Mouse (Mus musculus) colon, adult 2 months (tissue): Measurements from ENCODE around the gene Dct. TPM values are rescaled to one million over a fixed set of nuclear protein-coding genes. Genes with fewer than 3 reads are reported as not detected.

Source experiments
- polyA plus RNA-seq: library from polyadenylated mRNA; depleted of rRNA; stranded (reverse); fragments of >200 nt; gene quantifications from 2 replicates; pipeline ENCODE4 v1.2.3, GENCODE M21; 2012; rRNA removed

Gene Dct
- polyA plus RNA-seq, result 0.31 and 0.37 TPM in 2 replicates

DNA sequence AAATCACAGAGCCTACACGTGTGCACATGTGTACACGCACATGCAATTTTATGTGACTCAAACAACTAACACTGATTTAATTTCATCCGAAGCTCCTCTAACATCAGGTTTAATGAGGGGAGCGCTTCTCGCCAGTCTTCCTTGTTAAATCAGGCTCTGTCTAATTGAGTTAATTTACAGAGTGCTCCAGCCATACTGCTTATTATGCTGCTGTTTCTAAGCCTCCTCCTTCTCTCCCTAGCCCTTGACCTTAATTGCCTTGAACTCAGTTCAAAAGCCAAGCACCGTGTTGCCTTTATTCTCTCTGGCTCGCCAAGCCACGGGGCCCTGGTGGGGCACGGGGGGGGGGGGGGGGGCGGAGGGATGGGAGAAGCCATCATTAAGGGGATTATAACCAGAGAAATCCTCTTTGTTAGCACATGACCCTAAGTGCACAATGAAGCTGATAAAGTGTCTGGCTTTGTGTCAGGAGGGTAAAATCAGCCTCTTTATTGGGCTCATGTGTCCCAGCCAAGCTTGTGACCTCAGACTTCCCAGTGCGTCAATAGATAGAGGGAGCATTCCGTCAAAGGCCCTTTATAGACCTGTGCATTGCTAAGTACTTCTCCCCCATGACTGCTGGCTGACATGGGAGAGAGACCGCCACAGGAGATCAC, at the start of gene Dct:
Gene Dct (minus strand): TSS at position 270 of the 656 bp plus-strand sequence.

Other genes starting within 250 kb of the Dct start
- 5.2 and 5.9 TPM in 2 replicates for gene Tgds, start 80.5 kb upstream of the Dct start, polyA plus RNA-seq
- 38.7 and 41.3 TPM in 2 replicates for gene Gpr180, start 84.9 kb upstream of the Dct start, polyA plus RNA-seq
- 3.3 and 3.8 TPM in 2 replicates for gene Sox21, start 184.8 kb upstream of the Dct start, polyA plus RNA-seq
- not detected in 2 replicates for gene Gm9376, start 214.7 kb upstream of the Dct start, polyA plus RNA-seq